Mouse (Mus musculus) myocyte (in vitro differentiated cells): ENCODE measurements around the gene Sphk1.

Experiments used
- E2F4 ChIP-seq: IDR thresholded peaks from one replicate; pipeline ENCODE4 v1.6.1; 2011; ENCODE audit warnings: mild to moderate bottlenecking, control low read depth, moderate library complexity; ENCODE audit not compliant: insufficient read depth
- MAX ChIP-seq: IDR thresholded peaks from one replicate; pipeline ENCODE4 v1.6.1; 2011; ENCODE audit warnings: low read depth, mild to moderate bottlenecking, control low read depth
- MYOD1 ChIP-seq, 3 experiments: IDR thresholded peaks; one replicate each; pipeline ENCODE4 v1.6.1; 2011; ENCODE audit warnings: control low read depth in 2 of 3, low read depth in 2 of 3, mild to moderate bottlenecking in 2 of 3, moderate library complexity in 1 of 3; ENCODE audit not compliant: insufficient read length in 2 of 3, control insufficient read depth in 1 of 3
- MYOG ChIP-seq, 3 experiments: IDR thresholded peaks; one replicate each; pipeline ENCODE4 v1.6.1; 2011; ENCODE audit warnings: control low read depth in 2 of 3, low read depth in 2 of 3, mild to moderate bottlenecking in 2 of 3; ENCODE audit not compliant: insufficient read length in 2 of 3, control insufficient read depth in 1 of 3, insufficient read depth in 1 of 3
- POLR2A ChIP-seq: IDR thresholded peaks from one replicate; pipeline ENCODE4 v1.6.1; 2011; ENCODE audit warnings: low read depth, mild to moderate bottlenecking, control low read depth, moderate library complexity; ENCODE audit not compliant: insufficient read length
- POLR2AphosphoS2 ChIP-seq: IDR thresholded peaks from one replicate; pipeline ENCODE4 v1.6.1; 2011; ENCODE audit warnings: low read depth, control low read depth; ENCODE audit not compliant: insufficient read length
- SRF ChIP-seq: IDR thresholded peaks from one replicate; pipeline ENCODE4 v1.6.1; 2011; ENCODE audit warnings: low read depth; ENCODE audit not compliant: control insufficient read depth, insufficient read length
- TCF12 ChIP-seq: IDR thresholded peaks from one replicate; pipeline ENCODE4 v1.6.1; 2011; ENCODE audit warnings: mild to moderate bottlenecking, control low read depth; ENCODE audit not compliant: poor library complexity, insufficient read depth, severe bottlenecking
- USF1 ChIP-seq: IDR thresholded peaks from one replicate; pipeline ENCODE4 v1.6.1; 2011; ENCODE audit warnings: low read depth, mild to moderate bottlenecking, control low read depth, moderate library complexity

- TF ChIP-seq POLR2A (no peak), E2F4 (no peak), MAX (no peak), SRF (no peak), POLR2AphosphoS2 (no peak), MYOD1 (IDR thresholded peaks at IDR 0.05; ENCODE audit: control insufficient read depth in 1 of 3, insufficient read length in 2 of 3, low read depth in 2 of 3) (no peak), USF1 (no peak), TCF12 (no peak), MYOG (IDR thresholded peaks at IDR 0.05; ENCODE audit: control insufficient read depth in 1 of 3, insufficient read depth in 1 of 3, insufficient read length in 2 of 3, low read depth in 2 of 3) (no peak)
These were observed 15.2 kb upstream of the Sphk1 start for GRCm38 (mm10) chr11:116515330-116516020.
